In the genomic region with DNA sequence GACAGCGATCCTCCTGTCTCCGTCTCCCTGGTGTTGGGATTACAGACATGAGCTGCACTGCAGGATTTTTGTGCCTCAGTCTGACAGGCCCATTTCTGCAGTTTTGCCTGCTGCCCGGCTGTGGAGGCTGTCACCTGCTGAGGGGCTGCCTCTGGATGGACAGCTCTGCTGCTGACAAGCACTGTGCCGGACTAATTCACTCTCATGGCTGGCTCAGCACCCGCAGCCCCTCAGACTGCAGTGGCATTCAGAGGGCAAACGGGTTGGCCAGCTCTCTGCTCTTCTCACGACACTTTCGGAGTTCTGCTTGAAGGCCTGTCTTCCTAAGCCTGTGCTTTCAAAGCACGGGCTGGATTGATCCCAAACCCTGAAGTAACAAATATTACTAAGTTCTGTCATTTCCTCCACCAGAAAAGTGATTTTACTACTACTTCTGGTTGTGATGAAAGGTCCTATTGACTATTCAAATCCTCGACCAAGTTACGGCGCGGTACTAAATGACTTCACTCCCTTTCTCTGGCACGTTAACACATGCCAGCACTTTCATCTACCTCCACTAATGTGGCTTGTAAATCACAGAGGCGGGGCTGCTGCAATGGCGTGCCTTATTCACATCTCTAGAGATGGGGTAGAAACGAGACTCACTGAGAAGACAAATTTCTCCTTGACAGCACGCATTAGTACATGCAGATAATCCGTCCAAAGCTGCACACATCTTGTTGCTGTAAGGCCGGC, we compare ENCODE assay signal across 13 mouse cellular contexts.
DNase-seq lines count a peak whose midpoint lies in the region; ATAC-seq and TF ChIP-seq lines count a peak whose summit lies in the region.
"Had no signal": no experiment of that assay in that cellular context is flagged by ENCODE, and none has a peak within 500 bp of the region (broad histone marks: within the 10 kb centered on the region; RNA-seq: fewer than 3 reads in every experiment).

No protein-coding gene starts in this region.

- no peak for TF ChIP-seq POLR2A in brain, embryonic 14.5 days (IDR thresholded peaks at IDR 0.05; ENCODE audit: borderline replicate concordance, extremely low read depth, insufficient read depth, insufficient read length, poor library complexity, severe bottlenecking)

- no peak for TF ChIP-seq CTCF in brain, embryonic 14.5 days (IDR thresholded peaks at IDR 0.05; ENCODE audit: borderline replicate concordance, extremely low read depth, insufficient read depth, insufficient read length)
- no peak for TF ChIP-seq CTCF in midbrain, postnatal 0 days (IDR thresholded peaks at IDR 0.05)

- WGBS in hindbrain, embryonic 13.5 days: 54% methylated on average over 20 of the region's 20 CpGs
- WGBS in hindbrain, embryonic 12.5 days: 65% methylated on average over 20 of the region's 20 CpGs
- 54% methylated on average over 20 of the region's 20 CpGs for WGBS in embryonic facial prominence, embryonic 15.5 days
- 48% methylated on average over 20 of the region's 20 CpGs for WGBS in midbrain, postnatal 0 days

- 0 out of 2 replicates have a peak overlapping the region, but pooled peaks have one; percentile 43 for H3K9ac ChIP-seq in hindbrain, embryonic 13.5 days
- H3K9ac ChIP-seq in hindbrain, embryonic 12.5 days: no peak overlapping the region
- H3K9ac ChIP-seq in embryonic facial prominence, embryonic 15.5 days: no peak overlapping the region
- H3K9ac ChIP-seq in midbrain, postnatal 0 days (replicated peaks; ENCODE audit: low read length, poor library complexity, severe bottlenecking): no peak overlapping the region
- H3K9ac ChIP-seq: embryonic facial prominence, embryonic 12.5 days; forebrain, embryonic 12.5 days had no signal

- no peaks in the 10 kb centered on the region for H3K9me3 ChIP-seq in hindbrain, embryonic 13.5 days
- no peaks in the 10 kb centered on the region for H3K9me3 ChIP-seq in hindbrain, embryonic 12.5 days (replicated peaks)
- no peaks in the 10 kb centered on the region for H3K9me3 ChIP-seq in embryonic facial prominence, embryonic 15.5 days (replicated peaks)
- no peaks in the 10 kb centered on the region for H3K9me3 ChIP-seq in midbrain, postnatal 0 days (ENCODE audit: low read length)
- H3K9me3 ChIP-seq: embryonic facial prominence, embryonic 12.5 days; forebrain, embryonic 12.5 days had no signal

- H3K4me3 ChIP-seq in hindbrain, embryonic 13.5 days: no peak overlapping the region
- no peak overlapping the region for H3K4me3 ChIP-seq in hindbrain, embryonic 12.5 days
- H3K4me3 ChIP-seq in embryonic facial prominence, embryonic 15.5 days (replicated peaks): no peak overlapping the region
- no peak overlapping the region for H3K4me3 ChIP-seq in midbrain, postnatal 0 days (ENCODE audit: low read depth, low read length)
- H3K4me3 ChIP-seq: embryonic facial prominence, embryonic 12.5 days; forebrain, embryonic 12.5 days had no signal

- H3K36me3 ChIP-seq in hindbrain, embryonic 13.5 days: no peaks in the 10 kb centered on the region
- H3K36me3 ChIP-seq in hindbrain, embryonic 12.5 days: no peaks in the 10 kb centered on the region
- no peaks in the 10 kb centered on the region for H3K36me3 ChIP-seq in embryonic facial prominence, embryonic 15.5 days
- H3K36me3 ChIP-seq in midbrain, postnatal 0 days (ENCODE audit: insufficient read depth, low read length): no peaks in the 10 kb centered on the region
- H3K36me3 ChIP-seq: embryonic facial prominence, embryonic 12.5 days; forebrain, embryonic 12.5 days had no signal

- H3K4me1 ChIP-seq in hindbrain, embryonic 13.5 days (replicated peaks): peaks cover 16% of the 10 kb centered on the region
- H3K4me1 ChIP-seq in hindbrain, embryonic 12.5 days: peaks cover 15% of the 10 kb centered on the region
- peaks cover 23% of the 10 kb centered on the region for H3K4me1 ChIP-seq in embryonic facial prominence, embryonic 15.5 days
- H3K4me1 ChIP-seq in midbrain, postnatal 0 days (ENCODE audit: insufficient read depth, low read length): no peaks in the 10 kb centered on the region

- H3K27me3 ChIP-seq in hindbrain, embryonic 13.5 days: no peaks in the 10 kb centered on the region
- H3K27me3 ChIP-seq in hindbrain, embryonic 12.5 days: no peaks in the 10 kb centered on the region
- H3K27me3 ChIP-seq in embryonic facial prominence, embryonic 15.5 days: no peaks in the 10 kb centered on the region
- H3K27me3 ChIP-seq in midbrain, postnatal 0 days (ENCODE audit: insufficient read depth, low read length): no peaks in the 10 kb centered on the region
- H3K27me3 ChIP-seq: embryonic facial prominence, embryonic 12.5 days; forebrain, embryonic 12.5 days had no signal

- no peak overlapping the region for H3K27ac ChIP-seq in hindbrain, embryonic 13.5 days
- no peak overlapping the region for H3K27ac ChIP-seq in hindbrain, embryonic 12.5 days
- H3K27ac ChIP-seq in embryonic facial prominence, embryonic 15.5 days (replicated peaks): peak overlapping the region; percentile 48
- no peak overlapping the region for H3K27ac ChIP-seq in midbrain, postnatal 0 days (ENCODE audit: low read depth, low read length)
- H3K27ac ChIP-seq: embryonic facial prominence, embryonic 12.5 days; forebrain, embryonic 12.5 days had no signal

- no peak overlapping the region for H3K4me2 ChIP-seq in hindbrain, embryonic 13.5 days
- H3K4me2 ChIP-seq in hindbrain, embryonic 12.5 days (replicated peaks): no peak overlapping the region
- H3K4me2 ChIP-seq in embryonic facial prominence, embryonic 15.5 days (replicated peaks): no peak overlapping the region
- no peak overlapping the region for H3K4me2 ChIP-seq in midbrain, postnatal 0 days (ENCODE audit: low read depth, low read length, poor library complexity, severe bottlenecking)
- H3K4me2 ChIP-seq: embryonic facial prominence, embryonic 12.5 days; forebrain, embryonic 12.5 days had no signal

- no peak for ATAC-seq in hindbrain, embryonic 13.5 days (ENCODE audit: low FRiP score)
- ATAC-seq in hindbrain, embryonic 12.5 days (ENCODE audit: low FRiP score): no peak
- ATAC-seq in embryonic facial prominence, embryonic 15.5 days (ENCODE audit: insufficient number of reproducible peaks, low FRiP score, low TSS enrichment, low read depth): no peak
- no peak for ATAC-seq in midbrain, postnatal 0 days (ENCODE audit: low FRiP score)
- no peak for ATAC-seq in activated CD4-positive, CD25-positive, alpha-beta regulatory T cell, adult 4 months

- peak; percentile 53 for DNase-seq in brain, embryonic 14.5 days (ENCODE audit: low read depth)
- DNase-seq in midbrain, postnatal 0 days (ENCODE audit: low spot score): peak; percentile 13
- DNase-seq in right cerebral cortex, adult 18-20 months: no peak
- DNase-seq: cerebellum, adult 11 months; heart, postnatal 4 days; kidney, adult 11 months; kidney, postnatal 25 days had no signal
